Mouse (Mus musculus) intestine, postnatal 0 days (tissue): ENCODE results near the gene Disc1. TPM values are rescaled to one million over a fixed set of nuclear protein-coding genes. Genes with fewer than 3 reads are reported as not detected.
A peak's percentile ranks its signal among the peaks of the same experiment; 100 is the strongest.

Source experiments
- ATAC-seq: fragments of 200-750 bp; cut with Nextera tagmentation; 2 replicates; pipeline ENCODE4 v1.8.0; 2017; ENCODE audit warnings: mild to moderate bottlenecking, moderate TSS enrichment, moderate library complexity
- H3K27ac ChIP-seq: fragments of 300-500 bp; sonication (generic); 2 replicates; pipeline ENCODE4 v1.5.1; 2014; ENCODE audit warnings: mild to moderate bottlenecking, low read depth, low read length, moderate library complexity
- H3K27me3 ChIP-seq: fragments of 300-500 bp; sonication (generic); replicated peaks from 2 replicates; pipeline ENCODE4 v1.6.1; 2014; ENCODE audit warnings: low read length, mixed read lengths; ENCODE audit not compliant: control insufficient read depth, insufficient read depth
- H3K36me3 ChIP-seq: fragments of 300-500 bp; sonication (generic); 2 replicates; pipeline ENCODE4 v1.6.1; 2014; ENCODE audit warnings: mild to moderate bottlenecking, moderate library complexity; ENCODE audit not compliant: control insufficient read depth, insufficient read depth
- H3K4me1 ChIP-seq: fragments of 300-500 bp; sonication (generic); replicated peaks from 2 replicates; pipeline ENCODE4 v1.6.1; 2014; ENCODE audit warnings: antibody characterized with exemption, low read length, mixed read lengths; ENCODE audit not compliant: control insufficient read depth, insufficient read depth
- H3K4me2 ChIP-seq: fragments of 300-500 bp; sonication (generic); replicated peaks from 2 replicates; pipeline ENCODE4 v1.6.1; 2014; ENCODE audit warnings: low read depth, mild to moderate bottlenecking, moderate library complexity
- H3K4me3 ChIP-seq: fragments of 300-500 bp; sonication (generic); 2 replicates; pipeline ENCODE4 v1.5.1; 2014; ENCODE audit warnings: low read depth, low read length
- H3K9ac ChIP-seq: fragments of 300-500 bp; sonication (generic); 2 replicates; pipeline ENCODE4 v1.6.1; 2014; ENCODE audit warnings: mild to moderate bottlenecking, low read depth, low read length
- H3K9me3 ChIP-seq: fragments of 300-500 bp; sonication (generic); 2 replicates; pipeline ENCODE4 v1.6.1; 2016; ENCODE audit warnings: mixed run types; ENCODE audit not compliant: control insufficient read depth
- CTCF ChIP-seq: sonication (generic); IDR thresholded peaks from 2 replicates; pipeline ENCODE4 v1.5.1; 2016; ENCODE audit warnings: low read depth, mild to moderate bottlenecking, control low read depth, antibody characterized with exemption, moderate library complexity
- WGBS: fragments of 180-500 bp; shearing (Covaris S2); extraction: QIAGEN DNeasy Blood & Tissue Kit; methylation state at CpG from one replicate; pipeline ENCODE4 v1.1.7; 2014; 5-methylcytosine and 5-hydroxymethylcytosine counted together
- polyA plus RNA-seq: library from polyadenylated mRNA; unstranded; fragments of >200 nt; fragmentation: Nextera tagmentation; extraction: Ambion mirVana; gene quantifications from 2 replicates; pipeline ENCODE4 v1.2.1, GENCODE M21; 2015

Gene Disc1
- polyA plus RNA-seq, 1 experiment from 2014 or later: 0.40 TPM

- Histone ChIP-seq H3K4me3 (no peak overlapping the region), H3K4me1 (peaks cover 9% of the 10 kb centered on the region; the same call in 1 of the 2 replicates), H3K27ac (no peak overlapping the region), H3K9me3 (no peaks in the 10 kb centered on the region), H3K27me3 (no peaks in the 10 kb centered on the region), H3K9ac (no peak overlapping the region), H3K4me2 (no peak overlapping the region), H3K36me3 (no peaks in the 10 kb centered on the region)
- ATAC-seq: no peak
- WGBS: 70% methylated on average over 6 of the region's 6 CpGs
- TF ChIP-seq CTCF: no peak
These were observed 214.2 kb downstream of the Disc1 start for GRCm38 (mm10) chr8:125268181-125268705.

- Histone ChIP-seq H3K36me3 (no peaks in the 10 kb centered on the region), H3K4me2 (no peak overlapping the region), H3K4me3 (no peak overlapping the region), H3K27ac (no peak overlapping the region), H3K9ac (no peak overlapping the region), H3K9me3 (no peaks in the 10 kb centered on the region), H3K27me3 (no peaks in the 10 kb centered on the region), H3K4me1 (peaks cover 9% of the 10 kb centered on the region; the same call in 1 of the 2 replicates)
- 45% methylated on average over 7 of the region's 7 CpGs for WGBS
- no peak for TF ChIP-seq CTCF
- no peak for ATAC-seq
These were observed 216.3 kb downstream of the Disc1 start for GRCm38 (mm10) chr8:125270292-125270691.

DNA sequence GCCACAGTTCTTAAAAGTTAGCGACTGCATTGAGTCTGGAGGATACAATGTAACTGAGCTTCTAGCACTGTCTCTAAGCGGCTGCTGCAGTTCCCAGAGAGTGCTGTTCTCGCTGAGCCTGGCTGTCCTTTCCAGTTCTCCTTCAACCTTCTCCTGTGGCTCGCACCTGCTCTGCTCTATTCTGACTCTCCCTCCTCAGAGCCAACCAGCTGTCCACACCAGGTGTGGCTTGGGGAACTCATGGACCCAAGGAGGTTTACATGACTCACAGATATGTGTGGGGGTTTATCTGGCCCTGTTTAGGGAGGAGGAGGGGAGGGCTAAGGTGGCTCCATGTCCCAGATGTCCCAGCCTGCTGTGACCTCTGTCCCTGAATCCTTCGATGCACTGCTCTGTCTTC, 217.4 kb downstream of the Disc1 start:
- no peak overlapping the region for H3K4me2 ChIP-seq
- no peak overlapping the region for H3K27ac ChIP-seq
- no peaks in the 10 kb centered on the region for H3K27me3 ChIP-seq
- H3K4me3 ChIP-seq: no peak overlapping the region
- no peaks in the 10 kb centered on the region for H3K9me3 ChIP-seq
- H3K36me3 ChIP-seq: no peaks in the 10 kb centered on the region
- WGBS: 58% methylated on average over 5 of the region's 5 CpGs
- no peak for TF ChIP-seq CTCF
- ATAC-seq: peak; percentile 63
- no peak overlapping the region for H3K9ac ChIP-seq
- peaks cover 9% of the 10 kb centered on the region; the same call in 1 of the 2 replicates for H3K4me1 ChIP-seq

- Histone ChIP-seq H3K4me1 (peaks cover 9% of the 10 kb centered on the region; the same call in 1 of the 2 replicates), H3K36me3 (no peaks in the 10 kb centered on the region), H3K9me3 (no peaks in the 10 kb centered on the region), H3K27me3 (no peaks in the 10 kb centered on the region), H3K27ac (peak overlapping the region; percentile 58; the same call in 1 of the 2 replicates), H3K4me3 (no peak overlapping the region), H3K4me2 (0 out of 2 replicates have a peak overlapping the region, but pooled peaks have one; percentile 10), H3K9ac (no peak overlapping the region)
- no peak for TF ChIP-seq CTCF
- peak; percentile 84 for ATAC-seq
- 33% methylated on average over 13 of the region's 13 CpGs for WGBS
These were observed 218.3 kb downstream of the Disc1 start for GRCm38 (mm10) chr8:125272089-125272866.

GRCm38 (mm10) chr8:125277071-125277682, 223.2 kb downstream of the Disc1 start:
- H3K9ac ChIP-seq: no peak overlapping the region
- 0 out of 2 replicates have a peak, but pooled peaks cover 3% of the 10 kb centered on the region for H3K27me3 ChIP-seq
- 52% methylated on average over 11 of the region's 11 CpGs for WGBS
- no peak overlapping the region for H3K4me2 ChIP-seq
- no peak overlapping the region for H3K4me3 ChIP-seq
- ATAC-seq: no peak
- H3K27ac ChIP-seq: no peak overlapping the region
- TF ChIP-seq CTCF: no peak
- no peaks in the 10 kb centered on the region for H3K36me3 ChIP-seq
- H3K4me1 ChIP-seq: 0 out of 2 replicates have a peak, but pooled peaks cover 2% of the 10 kb centered on the region
- H3K9me3 ChIP-seq: no peaks in the 10 kb centered on the region

DNA sequence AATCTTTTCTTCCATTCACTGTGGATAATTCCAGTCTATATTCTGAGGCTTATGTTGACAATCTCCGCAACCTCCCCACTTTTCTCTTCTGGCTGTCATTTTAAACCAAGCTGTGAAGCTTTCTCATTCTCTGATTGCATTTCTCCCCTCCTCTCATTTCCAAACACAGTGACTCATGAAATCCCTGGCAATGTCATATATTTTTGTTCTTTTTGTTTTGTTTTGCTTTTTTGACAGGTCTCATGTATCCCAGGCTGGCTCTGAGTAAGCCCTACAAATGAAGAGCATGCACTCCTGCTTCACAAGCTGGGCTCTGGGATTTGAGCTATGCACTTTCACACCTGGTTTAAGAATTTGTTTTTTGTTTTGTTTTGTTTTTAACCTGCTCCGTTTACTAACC, 225.2 kb downstream of the Disc1 start:
- Histone ChIP-seq H3K4me1 (no peaks in the 10 kb centered on the region), H3K36me3 (no peaks in the 10 kb centered on the region), H3K4me2 (no peak overlapping the region), H3K4me3 (no peak overlapping the region), H3K27me3 (0 out of 2 replicates have a peak, but pooled peaks cover 3% of the 10 kb centered on the region), H3K27ac (no peak overlapping the region), H3K9ac (no peak overlapping the region), H3K9me3 (no peaks in the 10 kb centered on the region)
- no peak for ATAC-seq
- 91% methylated on average over 2 of the region's 2 CpGs for WGBS
- TF ChIP-seq CTCF: no peak
